Comparison of ENCODE assay signal across 9 mouse cellular contexts in genomic region chr9:119358058-119358429, GRCm38 (mm10). TPM values are rescaled to one million over a fixed set of nuclear protein-coding genes. Genes with fewer than 3 reads are reported as not detected.
DNase-seq lines count a peak whose midpoint lies in the region; ATAC-seq and TF ChIP-seq lines count a peak whose summit lies in the region.
"Had no signal": no experiment of that assay in that cellular context is flagged by ENCODE, and none has a peak within 500 bp of the region (broad histone marks: within the 10 kb centered on the region; RNA-seq: fewer than 3 reads in every experiment).

No protein-coding gene starts in this region.

- no peaks in the 10 kb centered on the region for H3K27me3 ChIP-seq in heart, postnatal 0 days (ENCODE audit: control insufficient read depth, insufficient read depth, low read length)
- H3K27me3 ChIP-seq in forebrain, embryonic 12.5 days = no peaks in the 10 kb centered on the region
- H3K27me3 ChIP-seq in myocyte (ENCODE audit: control insufficient read depth, insufficient read depth, insufficient read length) = no peaks in the 10 kb centered on the region

- H3K36me3 ChIP-seq in heart, postnatal 0 days (replicated peaks; ENCODE audit: control insufficient read depth, insufficient read depth, low read length) = no peaks in the 10 kb centered on the region
- no peaks in the 10 kb centered on the region for H3K36me3 ChIP-seq in forebrain, embryonic 12.5 days (replicated peaks)
- H3K36me3 ChIP-seq in myocyte (ENCODE audit: control insufficient read depth, insufficient read depth) = no peaks in the 10 kb centered on the region

- H3K9me3 ChIP-seq in heart, postnatal 0 days (replicated peaks; ENCODE audit: control insufficient read depth, low read length) = no peaks in the 10 kb centered on the region
- H3K9me3 ChIP-seq in forebrain, embryonic 12.5 days = no peaks in the 10 kb centered on the region

- no peak for TF ChIP-seq EP300 in heart, postnatal 0 days (IDR thresholded peaks at IDR 0.05; ENCODE audit: low read depth)

- no peak for DNase-seq in heart, postnatal 0 days (ENCODE audit: low spot score)
- no peak for DNase-seq in heart, postnatal 14 days
- DNase-seq in kidney, postnatal 10 days = peak; percentile 73
- DNase-seq in layer of hippocampus, adult 9-11 months = no peak
- no peak for DNase-seq in cerebellum, adult 11 months
- no peak for DNase-seq in c-Kit-positive CD71-positive TER-119-positive erythroid progenitor cells, embryonic 14.5 days (ENCODE audit: low spot score)

- no peak overlapping the region; the same call in 1 of the 2 replicates for H3K9ac ChIP-seq in heart, postnatal 0 days (replicated peaks; ENCODE audit: low read depth, low read length)
- peak overlapping the region; percentile 80; the same call in 1 of the 2 replicates for H3K9ac ChIP-seq in forebrain, embryonic 12.5 days

- peak overlapping the region; percentile 82 for H3K4me2 ChIP-seq in heart, postnatal 0 days (ENCODE audit: low read depth, low read length)
- peak overlapping the region; percentile 88 for H3K4me2 ChIP-seq in forebrain, embryonic 12.5 days
- H3K4me2 ChIP-seq in myocyte (ENCODE audit: low read depth) = peak overlapping the region; percentile 42

- intact Hi-C loops in heart, postnatal 14 days (cut with DNase I) = loop anchor here (5.0 kb wide), 1 partner anchor 44 kb away; the partner anchor contains the start of gene Acvr2b

- 45% methylated on average over 9 of the region's 9 CpGs for WGBS in heart, postnatal 0 days
- WGBS in forebrain, embryonic 12.5 days = 40% methylated on average over 9 of the region's 9 CpGs

- no peak for TF ChIP-seq CTCF in heart, postnatal 0 days (IDR thresholded peaks at IDR 0.05; ENCODE audit: low read depth)

- H3K27ac ChIP-seq in heart, postnatal 0 days (ENCODE audit: low read depth) = no peak overlapping the region
- H3K27ac ChIP-seq in forebrain, embryonic 12.5 days = no peak overlapping the region

- H3K4me3 ChIP-seq in heart, postnatal 0 days (ENCODE audit: low read depth, low read length) = peak overlapping the region; percentile 54
- H3K4me3 ChIP-seq in forebrain, embryonic 12.5 days (replicated peaks) = peak overlapping the region; percentile 71
- peak overlapping the region; percentile 9 for H3K4me3 ChIP-seq in myocyte

- ATAC-seq in heart, postnatal 0 days (ENCODE audit: insufficient read depth, low read depth) = 0 out of 2 replicates have a peak, but pooled peaks have one; percentile 9
- ATAC-seq in forebrain, embryonic 12.5 days (ENCODE audit: low FRiP score) = no peak

- peak overlapping the region; percentile 48 for H3ac ChIP-seq in myocyte (ENCODE audit: control insufficient read depth, insufficient read length)

- TF ChIP-seq POLR2A in myocyte (IDR thresholded peaks at IDR 0.05; ENCODE audit: insufficient read length, low read depth) = no peak

- H3K79me2 ChIP-seq in myocyte (ENCODE audit: control insufficient read depth, insufficient read depth) = no peaks in the 10 kb centered on the region

- no peaks in the 10 kb centered on the region for H3K4me1 ChIP-seq in heart, postnatal 0 days (ENCODE audit: control insufficient read depth, insufficient read depth)
- peaks cover 7% of the 10 kb centered on the region; the same call in 1 of the 2 replicates for H3K4me1 ChIP-seq in forebrain, embryonic 12.5 days

TF ChIP-seq in myocyte, 11 proteins besides CTCF, POLR2A, EP300 and RAD21:
- TF ChIP-seq POLR2AphosphoS2 (IDR thresholded peaks at IDR 0.05; ENCODE audit: insufficient read length, low read depth) (no peak), MAX (IDR thresholded peaks at IDR 0.05; ENCODE audit: low read depth) (no peak), USF1 (IDR thresholded peaks at IDR 0.05; ENCODE audit: low read depth) (no peak), CEBPB (IDR thresholded peaks at IDR 0.05; ENCODE audit: insufficient read depth, poor library complexity, severe bottlenecking) (no peak), MYOG (IDR thresholded peaks at IDR 0.05; ENCODE audit: control insufficient read depth in 1 of 3, insufficient read depth in 1 of 3, insufficient read length in 2 of 3, low read depth in 2 of 3) (no peak), TCF12 (IDR thresholded peaks at IDR 0.05; ENCODE audit: insufficient read depth, poor library complexity, severe bottlenecking) (no peak), REST (IDR thresholded peaks at IDR 0.05; ENCODE audit: insufficient read depth, insufficient read length) (no peak), SRF (IDR thresholded peaks at IDR 0.05; ENCODE audit: control insufficient read depth, insufficient read length, low read depth) (no peak), MYOD1 (IDR thresholded peaks at IDR 0.05; ENCODE audit: control insufficient read depth in 1 of 3, insufficient read length in 2 of 3, low read depth in 2 of 3) (no peak), E2F4 (IDR thresholded peaks at IDR 0.05; ENCODE audit: insufficient read depth) (no peak), TCF3 (IDR thresholded peaks at IDR 0.05; ENCODE audit: insufficient read length, low read depth) (no peak)

RNA-seq across cellular contexts. Expression of gene Xylb, which starts 0.9 kb away (rescaled TPM):
- total RNA-seq in heart, postnatal 0 days (2014; rRNA removed; ENCODE audit: low replicate concordance) = 0.04 and 0.12 TPM in 2 replicates
- polyA plus RNA-seq in heart, postnatal 0 days (2015; fragmentation: Nextera tagmentation; extraction: Ambion mirVana) = 0.26 and 0.46 TPM in 2 replicates
- under 1 TPM; 0.24 to 0.29 TPM for total RNA-seq in heart, postnatal 14 days (2021)
- polyA plus RNA-seq in forebrain, embryonic 12.5 days (2016; fragmentation: Nextera tagmentation; extraction: Ambion mirVana) = 7.0 and 7.4 TPM in 2 replicates
- polyA plus RNA-seq in myocyte (2012; fragmentation: generic; extraction: Trizol) = 1.7 TPM

RNA-seq across cellular contexts. Expression of gene Slc22a14, which starts 7.3 kb away (rescaled TPM):
- total RNA-seq in heart, postnatal 0 days (2014; rRNA removed; ENCODE audit: low replicate concordance) = 0.19 TPM in 1 of 2 replicates, not detected in the other
- 0.08 and 0.11 TPM in 2 replicates for polyA plus RNA-seq in heart, postnatal 0 days (2015; fragmentation: Nextera tagmentation; extraction: Ambion mirVana)
- under 1 TPM in 1 of 2 experiments, not detected in 1; 0.22 TPM for total RNA-seq in heart, postnatal 14 days (2021)
- not detected in 2 replicates for polyA plus RNA-seq in forebrain, embryonic 12.5 days (2016; fragmentation: Nextera tagmentation; extraction: Ambion mirVana)
- not detected for polyA plus RNA-seq in myocyte (2012; fragmentation: generic; extraction: Trizol)
- total RNA-seq: hematopoietic stem cell, adult 5-6 weeks had no signal

RNA-seq across cellular contexts. Expression of gene Myd88, which starts 16.8 kb away (rescaled TPM):
- total RNA-seq in heart, postnatal 0 days (2014; rRNA removed; ENCODE audit: low replicate concordance) = 9.7 and 14.3 TPM in 2 replicates
- 15.8 and 17.0 TPM in 2 replicates for polyA plus RNA-seq in heart, postnatal 0 days (2015; fragmentation: Nextera tagmentation; extraction: Ambion mirVana)
- 10 to 100 TPM; 15.7 to 16.4 TPM for total RNA-seq in heart, postnatal 14 days (2021)
- 5.6 and 5.9 TPM in 2 replicates for polyA plus RNA-seq in forebrain, embryonic 12.5 days (2016; fragmentation: Nextera tagmentation; extraction: Ambion mirVana)
- polyA plus RNA-seq in myocyte (2012; fragmentation: generic; extraction: Trizol) = 16.0 TPM

RNA-seq across cellular contexts. Expression of gene Acaa1a, which starts 18.6 kb away (rescaled TPM):
- total RNA-seq in heart, postnatal 0 days (2014; rRNA removed; ENCODE audit: low replicate concordance) = 179 and 206 TPM in 2 replicates
- polyA plus RNA-seq in heart, postnatal 0 days (2015; fragmentation: Nextera tagmentation; extraction: Ambion mirVana) = 89.1 and 89.8 TPM in 2 replicates
- 10 to 100 TPM; 81.0 to 81.7 TPM for total RNA-seq in heart, postnatal 14 days (2021)
- 73.4 and 75.9 TPM in 2 replicates for polyA plus RNA-seq in forebrain, embryonic 12.5 days (2016; fragmentation: Nextera tagmentation; extraction: Ambion mirVana)
- 61.7 TPM for polyA plus RNA-seq in myocyte (2012; fragmentation: generic; extraction: Trizol)

RNA-seq across cellular contexts. Expression of gene Oxsr1, which starts 35.8 kb away (rescaled TPM):
- total RNA-seq in heart, postnatal 0 days (2014; rRNA removed; ENCODE audit: low replicate concordance) = 28.1 and 28.8 TPM in 2 replicates
- 6.4 and 6.7 TPM in 2 replicates for polyA plus RNA-seq in heart, postnatal 0 days (2015; fragmentation: Nextera tagmentation; extraction: Ambion mirVana)
- 10 to 100 TPM; 37.8 to 39.9 TPM for total RNA-seq in heart, postnatal 14 days (2021)
- polyA plus RNA-seq in forebrain, embryonic 12.5 days (2016; fragmentation: Nextera tagmentation; extraction: Ambion mirVana) = 19.9 and 21.6 TPM in 2 replicates
- polyA plus RNA-seq in myocyte (2012; fragmentation: generic; extraction: Trizol) = 13.5 TPM

Comparison
In these comparisons a context has a peak if more than half of its experiments do, and no peak if none do; other contexts are left out.
1. H3K4me3 ChIP-seq: peak in every context shown above with its lines; median percentile 71 in forebrain, embryonic 12.5 days; 54 in heart, postnatal 0 days; 9 in myocyte.